Mouse (Mus musculus) olfactory bulb, adult 2 months (tissue): Measurements from ENCODE around the gene Serpina1e.

Experiments
- CTCF ChIP-seq: fragments of 200-500 bp; IDR thresholded peaks from 2 replicates; pipeline ENCODE4 v1.5.1; 2012; ENCODE audit warnings: low read depth, mild to moderate bottlenecking, low read length, moderate library complexity; ENCODE audit not compliant: insufficient read depth
- POLR2A ChIP-seq: fragments of 200-500 bp; IDR thresholded peaks from 2 replicates; pipeline ENCODE4 v1.6.1; 2012; ENCODE audit warnings: mild to moderate bottlenecking, low read depth, low read length, moderate library complexity; ENCODE audit not compliant: insufficient read depth

DNA sequence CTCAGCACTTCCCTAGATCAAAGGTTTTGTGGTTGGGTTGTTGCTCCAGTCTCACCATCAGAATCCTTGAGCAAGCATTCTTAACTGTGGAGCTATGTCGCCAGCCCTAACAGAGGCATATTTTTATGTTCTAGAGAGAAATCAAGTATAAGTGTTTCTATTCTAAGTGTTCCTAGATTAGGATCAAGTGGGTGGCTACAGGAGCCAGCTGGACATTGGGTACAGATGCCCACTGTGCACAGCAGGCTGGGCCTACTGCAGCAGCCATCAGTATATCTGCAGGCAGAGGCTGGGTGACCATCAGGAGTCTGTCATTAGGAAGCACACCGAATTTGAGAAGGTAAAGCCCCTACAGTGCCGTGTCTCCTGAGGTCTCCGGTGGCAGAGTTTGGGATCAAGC lies 12.3 kb upstream of the Serpina1e start:
- TF ChIP-seq CTCF (no peak), POLR2A (no peak)
